Mouse (Mus musculus): ENCODE measurements around the gene Ikzf3. TPM values are rescaled to one million over a fixed set of nuclear protein-coding genes. Genes with fewer than 3 reads are reported as not detected.

Gene Ikzf3
- polyA plus RNA-seq, 2 experiments, result 0.05 to 0.15 TPM

GRCm38 (mm10) chr11:98582030-98582388 lies 36.2 kb upstream of the Ikzf3 start:
- TF ChIP-seq CTCF (IDR thresholded peaks at IDR 0.05; ENCODE audit: low read depth) (peak; percentile 54), EP300 (IDR thresholded peaks at IDR 0.05; ENCODE audit: low read depth) (no peak)
- peak overlapping the region; percentile 62 to 71 for H3K4me3 ChIP-seq (ENCODE audit: insufficient read depth in 1 of 2, low read depth in 2 of 2, low read length in 2 of 2)
- 10% methylated on average over 8 of the region's 8 CpGs for WGBS (ENCODE audit: insufficient replicate concordance)
- H3K36me3 ChIP-seq (replicated peaks; ENCODE audit: control insufficient read depth, insufficient read depth, low read depth), result peaks cover 11% of the 10 kb centered on the region
- H3K9me3 ChIP-seq (ENCODE audit: control insufficient read depth, low read length), result no peaks in the 10 kb centered on the region
- ATAC-seq (ENCODE audit: insufficient read depth), result peak; percentile 1; the same call in 1 of the 2 replicates
- H3K9ac ChIP-seq (replicated peaks), result peak overlapping the region; percentile 98
- no peak for DNase-seq (ENCODE audit: low read depth in 3 of 3, low spot score in 3 of 3)
- H3K4me1 ChIP-seq (replicated peaks; ENCODE audit: control insufficient read depth in 2 of 2, insufficient read depth in 2 of 2, low read length in 1 of 2), result peaks cover 41 to 65% of the 10 kb centered on the region in 2 experiments
- peak overlapping the region; percentile 94 for H3K4me2 ChIP-seq (ENCODE audit: low read depth)
- no peaks in the 10 kb centered on the region for H3K27me3 ChIP-seq (ENCODE audit: control insufficient read depth, insufficient read depth, low read length)
- H3K27ac ChIP-seq, result peak overlapping the region; percentile 99

- peak overlapping the region; percentile 94 for H3K4me2 ChIP-seq (ENCODE audit: low read depth)
- peak in 1 of 3 experiments; percentile 63 for DNase-seq (ENCODE audit: low read depth in 3 of 3, low spot score in 3 of 3)
- no peaks in the 10 kb centered on the region for H3K27me3 ChIP-seq (ENCODE audit: control insufficient read depth, insufficient read depth, low read length)
- H3K36me3 ChIP-seq (replicated peaks; ENCODE audit: control insufficient read depth, insufficient read depth, low read depth), result peaks cover 11% of the 10 kb centered on the region
- TF ChIP-seq EP300 (IDR thresholded peaks at IDR 0.05; ENCODE audit: low read depth), result no peak
- no peak for TF ChIP-seq CTCF (IDR thresholded peaks at IDR 0.05; ENCODE audit: low read depth)
- H3K9ac ChIP-seq (replicated peaks), result peak overlapping the region; percentile 98
- H3K4me3 ChIP-seq (ENCODE audit: insufficient read depth in 1 of 2, low read depth in 2 of 2, low read length in 2 of 2), result peak overlapping the region; percentile 62 to 71
- 14% methylated on average over 17 of the region's 17 CpGs for WGBS (ENCODE audit: insufficient replicate concordance)
- peaks cover 41 to 65% of the 10 kb centered on the region in 2 experiments for H3K4me1 ChIP-seq (replicated peaks; ENCODE audit: control insufficient read depth in 2 of 2, insufficient read depth in 2 of 2, low read length in 1 of 2)
- H3K27ac ChIP-seq, result peak overlapping the region; percentile 99
- ATAC-seq (ENCODE audit: insufficient read depth), result peak; percentile 6
- no peaks in the 10 kb centered on the region for H3K9me3 ChIP-seq (ENCODE audit: control insufficient read depth, low read length)
These were observed 35.6 kb upstream of the Ikzf3 start for GRCm38 (mm10) chr11:98581286-98582029.

GRCm38 (mm10) chr11:98580301-98581121 lies 34.7 kb upstream of the Ikzf3 start:
- TF ChIP-seq EP300 (IDR thresholded peaks at IDR 0.05; ENCODE audit: low read depth) (peak; percentile 72), CTCF (IDR thresholded peaks at IDR 0.05; ENCODE audit: low read depth) (no peak)
- peak overlapping the region; percentile 98 for H3K9ac ChIP-seq (replicated peaks)
- peak; percentile 79 to 82 (median 82) for DNase-seq (ENCODE audit: low read depth in 3 of 3, low spot score in 3 of 3)
- H3K27me3 ChIP-seq (ENCODE audit: control insufficient read depth, insufficient read depth, low read length), result no peaks in the 10 kb centered on the region
- peak; percentile 73 for ATAC-seq (ENCODE audit: insufficient read depth)
- H3K36me3 ChIP-seq (replicated peaks; ENCODE audit: control insufficient read depth, insufficient read depth, low read depth), result peaks cover 11% of the 10 kb centered on the region
- peak overlapping the region; percentile 99 for H3K27ac ChIP-seq
- H3K9me3 ChIP-seq (ENCODE audit: control insufficient read depth, low read length), result no peaks in the 10 kb centered on the region
- peak overlapping the region; percentile 94 for H3K4me2 ChIP-seq (ENCODE audit: low read depth)
- H3K4me1 ChIP-seq (replicated peaks; ENCODE audit: control insufficient read depth in 2 of 2, insufficient read depth in 2 of 2, low read length in 1 of 2), result peaks cover 35 to 58% of the 10 kb centered on the region in 2 experiments
- H3K4me3 ChIP-seq (ENCODE audit: insufficient read depth in 1 of 2, low read depth in 2 of 2, low read length in 2 of 2), result peak overlapping the region; percentile 62 to 71
- WGBS (ENCODE audit: insufficient replicate concordance), result 16% methylated on average over 16 of the region's 16 CpGs

GRCm38 (mm10) chr11:98577776-98578175 lies 31.9 kb upstream of the Ikzf3 start:
- H3K9ac ChIP-seq (replicated peaks), result no peak overlapping the region
- peaks cover 3% of the 10 kb centered on the region; the same call in 1 of the 2 replicates for H3K36me3 ChIP-seq (replicated peaks; ENCODE audit: control insufficient read depth, insufficient read depth, low read depth)
- TF ChIP-seq CTCF (IDR thresholded peaks at IDR 0.05; ENCODE audit: low read depth) (no peak), EP300 (IDR thresholded peaks at IDR 0.05; ENCODE audit: low read depth) (no peak)
- no peak overlapping the region for H3K4me3 ChIP-seq (ENCODE audit: insufficient read depth in 1 of 2, low read depth in 2 of 2, low read length in 2 of 2)
- H3K27ac ChIP-seq, result no peak overlapping the region
- H3K4me2 ChIP-seq (ENCODE audit: low read depth), result no peak overlapping the region
- H3K9me3 ChIP-seq (ENCODE audit: control insufficient read depth, low read length), result no peaks in the 10 kb centered on the region
- H3K4me1 ChIP-seq (replicated peaks; ENCODE audit: control insufficient read depth in 2 of 2, insufficient read depth in 2 of 2, low read length in 1 of 2), result peaks cover 15 to 34% of the 10 kb centered on the region in 2 experiments
- DNase-seq (ENCODE audit: low read depth in 3 of 3, low spot score in 3 of 3) (no peak), ATAC-seq (ENCODE audit: insufficient read depth) (no peak)
- H3K27me3 ChIP-seq (ENCODE audit: control insufficient read depth, insufficient read depth, low read length), result no peaks in the 10 kb centered on the region
- WGBS (ENCODE audit: insufficient replicate concordance), result 78% methylated on average over 5 of the region's 5 CpGs

GRCm38 (mm10) chr11:98569461-98569860 lies 23.6 kb upstream of the Ikzf3 start:
- no peak for DNase-seq (ENCODE audit: low read depth in 3 of 3, low spot score in 3 of 3)
- Histone ChIP-seq H3K4me3 (ENCODE audit: insufficient read depth in 1 of 2, low read depth in 2 of 2, low read length in 2 of 2) (no peak overlapping the region), H3K9ac (replicated peaks) (no peak overlapping the region), H3K4me1 (replicated peaks; ENCODE audit: control insufficient read depth in 2 of 2, insufficient read depth in 2 of 2, low read length in 1 of 2) (no peaks in the 10 kb centered on the region), H3K27ac (no peak overlapping the region), H3K27me3 (ENCODE audit: control insufficient read depth, insufficient read depth, low read length) (no peaks in the 10 kb centered on the region), H3K4me2 (ENCODE audit: low read depth) (no peak overlapping the region), H3K36me3 (replicated peaks; ENCODE audit: control insufficient read depth, insufficient read depth, low read depth) (no peaks in the 10 kb centered on the region), H3K9me3 (ENCODE audit: control insufficient read depth, low read length) (peaks cover 2% of the 10 kb centered on the region; the same call in 1 of the 2 replicates)
- ATAC-seq (ENCODE audit: insufficient read depth), result no peak
- TF ChIP-seq CTCF (IDR thresholded peaks at IDR 0.05; ENCODE audit: low read depth), result no peak
- TF ChIP-seq EP300 (IDR thresholded peaks at IDR 0.05; ENCODE audit: low read depth), result no peak
- WGBS (ENCODE audit: insufficient replicate concordance), result 60% methylated on average over 6 of the region's 6 CpGs
